Mouse (Mus musculus) heart, postnatal 0 days (tissue): ENCODE measurements around the gene Olfr447.

Source experiments
- CTCF ChIP-seq: IDR thresholded peaks from 2 replicates; pipeline ENCODE4 v1.5.1; 2016; ENCODE audit warnings: antibody characterized with exemption, control low read depth, low read depth
- EP300 ChIP-seq: IDR thresholded peaks from 2 replicates; pipeline ENCODE4 v1.6.1; 2016; ENCODE audit warnings: antibody characterized with exemption, low read depth

DNA sequence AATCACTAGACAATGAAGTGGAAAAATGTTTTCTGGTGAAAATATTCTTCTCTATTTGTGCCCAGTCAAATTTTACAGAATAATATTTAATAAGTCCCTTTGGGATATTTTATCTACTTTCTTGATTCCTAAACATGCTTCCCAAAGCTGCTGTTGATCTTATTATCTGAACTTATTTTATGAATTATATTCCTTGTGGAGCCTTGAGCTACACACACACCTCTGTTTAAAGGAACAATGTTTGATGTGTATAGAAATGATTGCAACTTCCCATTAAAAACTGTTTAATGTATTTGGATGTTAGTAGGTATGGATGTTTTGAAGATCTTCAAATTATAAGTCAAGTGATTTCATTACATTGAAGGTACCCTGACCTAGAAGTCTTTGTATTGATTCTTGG lies at the start of gene Olfr447:
- TF ChIP-seq CTCF (no peak), EP300 (no peak)
